Mouse (Mus musculus) c-Kit-positive CD71-positive TER-119-positive erythroid progenitor cells, embryonic 14.5 days (primary cell): ENCODE data around the gene Npc2.
A peak's percentile ranks its signal among the peaks of the same experiment; 100 is the strongest.

Experiments used
- DNase-seq: peaks from one replicate; pipeline ENCODE4 v3.0.0-alpha.2; 2013; ENCODE audit warnings: low spot score

The Npc2 gene

GRCm38 (mm10) chr12:84727434-84727833 is 45.5 kb downstream of the Npc2 start:
- no peak for DNase-seq

GRCm38 (mm10) chr12:84726986-84727385 is 46.0 kb downstream of the Npc2 start:
- DNase-seq, result no peak

- no peak for DNase-seq
Observed at GRCm38 (mm10) chr12:84726391-84726790, 46.6 kb downstream of the Npc2 start.

- no peak for DNase-seq
Observed at GRCm38 (mm10) chr12:84718462-84719244, 54.3 kb downstream of the Npc2 start.

- DNase-seq, result no peak
Observed at GRCm38 (mm10) chr12:84714578-84714977, 58.4 kb downstream of the Npc2 start.

GRCm38 (mm10) chr12:84709842-84710439 is 63.0 kb downstream of the Npc2 start:
- peak; percentile 69 for DNase-seq

- no peak for DNase-seq
Observed at GRCm38 (mm10) chr12:84707804-84708203, 65.1 kb downstream of the Npc2 start.

GRCm38 (mm10) chr12:84706886-84707285 is 66.1 kb downstream of the Npc2 start:
- DNase-seq, result no peak
